Mouse (Mus musculus): ENCODE results near the gene Mob3c. TPM values are rescaled to one million over a fixed set of nuclear protein-coding genes. Genes with fewer than 3 reads are reported as not detected.

Gene Mob3c
- polyA plus RNA-seq, 1 experiment from 2014 or later, result 15.7 TPM

DNA sequence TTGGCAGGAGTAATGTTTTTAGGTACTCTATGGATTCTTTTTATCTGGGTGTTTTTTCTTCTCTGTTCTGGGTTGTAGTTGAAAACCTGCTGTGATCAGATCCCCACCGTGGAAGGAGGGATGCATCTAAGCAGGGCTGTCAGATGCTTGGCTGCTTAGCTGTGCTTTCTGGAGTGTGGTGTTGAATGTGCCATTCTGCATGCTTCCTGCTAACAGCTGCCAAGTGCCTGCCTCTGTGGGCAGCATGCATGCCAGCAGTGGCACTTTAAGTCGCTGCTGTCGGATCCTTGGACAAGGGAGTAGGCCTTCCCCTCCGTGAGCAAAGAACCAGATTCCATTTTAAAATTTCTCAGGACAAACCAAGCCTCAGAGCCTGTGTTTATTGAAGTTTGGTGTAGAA lies 27.7 kb downstream of the Mob3c start:
- Histone ChIP-seq H3K27me3 (replicated peaks; ENCODE audit: control insufficient read depth, insufficient read depth, low read length) (no peaks in the 10 kb centered on the region), H3K27ac (ENCODE audit: low read length) (no peak overlapping the region), H3K36me3 (ENCODE audit: control insufficient read depth, insufficient read depth, low read length) (peaks cover 7% of the 10 kb centered on the region), H3K4me3 (ENCODE audit: low read length) (no peak overlapping the region), H3K4me1 (ENCODE audit: control insufficient read depth, insufficient read depth, low read length) (no peaks in the 10 kb centered on the region), H3K9me3 (ENCODE audit: control insufficient read depth, low read length) (no peaks in the 10 kb centered on the region), H3K4me2 (ENCODE audit: low read depth, low read length) (no peak overlapping the region), H3K9ac (ENCODE audit: low read depth, low read length) (no peak overlapping the region)
- no peak for ATAC-seq
- WGBS, result 69% methylated on average over 4 of the region's 4 CpGs

DNA sequence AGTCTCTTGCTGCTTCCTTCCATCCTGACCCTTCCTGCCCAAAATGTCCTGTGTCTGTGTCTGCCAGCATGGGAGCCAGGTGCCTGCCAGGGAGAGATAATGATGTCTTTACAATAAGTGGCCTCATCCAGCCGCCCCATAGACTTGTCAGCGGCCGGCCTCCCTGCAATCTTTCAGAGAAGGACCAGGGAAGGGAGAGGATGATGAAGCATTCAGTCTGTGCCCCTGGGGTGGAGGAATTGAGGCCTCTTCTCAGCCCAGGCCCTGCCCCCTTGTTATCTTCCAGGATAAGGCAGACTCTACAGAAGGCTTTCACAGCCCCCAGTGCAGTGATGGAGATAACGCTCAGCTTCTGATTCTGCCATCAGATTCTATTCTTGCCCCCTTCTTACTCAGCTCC lies 28.4 kb downstream of the Mob3c start:
- Histone ChIP-seq H3K27me3 (replicated peaks; ENCODE audit: control insufficient read depth, insufficient read depth, low read length) (no peaks in the 10 kb centered on the region), H3K36me3 (ENCODE audit: control insufficient read depth, insufficient read depth, low read length) (peaks cover 7% of the 10 kb centered on the region), H3K4me1 (ENCODE audit: control insufficient read depth, insufficient read depth, low read length) (no peaks in the 10 kb centered on the region), H3K27ac (ENCODE audit: low read length) (no peak overlapping the region), H3K9ac (ENCODE audit: low read depth, low read length) (no peak overlapping the region), H3K9me3 (ENCODE audit: control insufficient read depth, low read length) (no peaks in the 10 kb centered on the region), H3K4me3 (ENCODE audit: low read length) (no peak overlapping the region), H3K4me2 (ENCODE audit: low read depth, low read length) (no peak overlapping the region)
- peak; percentile 53; the same call in 1 of the 2 replicates for ATAC-seq
- WGBS, result 67% methylated on average over 4 of the region's 4 CpGs

DNA sequence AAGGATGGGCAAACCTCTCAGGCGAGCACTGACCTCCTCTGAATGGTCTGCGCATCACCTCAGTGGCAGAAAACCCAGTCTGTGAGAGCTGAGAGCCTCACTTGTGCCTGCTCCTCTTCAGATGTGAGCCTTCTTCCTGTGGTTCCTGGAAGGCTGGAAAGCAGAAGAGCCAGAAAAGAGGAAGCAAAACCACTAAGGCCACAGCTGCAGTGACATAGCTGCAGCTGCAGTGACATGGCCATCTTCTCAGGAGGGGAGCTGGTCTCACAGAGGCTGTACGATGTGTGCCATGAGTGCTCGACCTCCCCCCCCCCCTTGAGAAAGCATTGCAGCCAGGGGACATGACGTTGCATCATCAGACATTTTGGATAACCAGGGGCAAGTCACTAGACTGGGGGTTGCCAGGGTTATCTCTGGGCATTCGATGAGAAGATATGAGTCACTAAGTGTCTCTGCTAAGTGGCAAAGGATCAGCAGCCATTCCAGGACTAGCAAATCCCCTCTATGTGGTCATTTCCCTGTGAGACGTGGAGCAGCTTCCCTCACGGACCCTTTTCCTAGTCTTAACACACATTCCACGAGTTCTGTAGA lies 29.5 kb downstream of the Mob3c start:
- Histone ChIP-seq H3K27ac (ENCODE audit: low read length) (no peak overlapping the region), H3K9ac (ENCODE audit: low read depth, low read length) (no peak overlapping the region), H3K27me3 (replicated peaks; ENCODE audit: control insufficient read depth, insufficient read depth, low read length) (no peaks in the 10 kb centered on the region), H3K4me2 (ENCODE audit: low read depth, low read length) (no peak overlapping the region), H3K4me3 (ENCODE audit: low read length) (no peak overlapping the region), H3K9me3 (ENCODE audit: control insufficient read depth, low read length) (no peaks in the 10 kb centered on the region), H3K36me3 (ENCODE audit: control insufficient read depth, insufficient read depth, low read length) (peaks cover 7% of the 10 kb centered on the region; the same call in 1 of the 2 replicates), H3K4me1 (ENCODE audit: control insufficient read depth, insufficient read depth, low read length) (no peaks in the 10 kb centered on the region)
- WGBS, result 82% methylated on average over 9 of the region's 9 CpGs
- ATAC-seq, result no peak

DNA sequence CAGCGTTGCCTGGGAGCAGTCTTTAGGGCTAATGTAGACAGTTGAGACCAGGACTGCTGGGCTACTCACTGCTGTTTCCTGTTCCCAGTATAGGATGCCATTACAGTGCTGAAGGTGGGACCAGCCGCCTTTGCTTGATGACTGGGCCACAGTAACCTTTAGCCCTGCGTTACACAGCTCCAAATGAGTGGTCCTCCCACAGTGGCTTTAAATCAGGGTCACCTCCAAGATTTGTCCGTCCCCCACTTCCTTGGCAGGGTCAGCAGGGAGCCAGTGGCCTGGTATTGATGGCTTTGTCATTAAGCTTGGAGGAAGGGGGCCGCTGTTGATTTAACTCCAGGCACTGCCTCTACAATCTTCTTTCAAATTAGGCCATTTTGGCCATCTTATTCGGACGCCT lies 35.5 kb downstream of the Mob3c start:
- H3K27me3 ChIP-seq (replicated peaks; ENCODE audit: control insufficient read depth, insufficient read depth, low read length), result no peaks in the 10 kb centered on the region
- H3K27ac ChIP-seq (ENCODE audit: low read length), result no peak overlapping the region
- no peaks in the 10 kb centered on the region for H3K4me1 ChIP-seq (ENCODE audit: control insufficient read depth, insufficient read depth, low read length)
- WGBS, result 64% methylated on average over 7 of the region's 7 CpGs
- no peaks in the 10 kb centered on the region for H3K9me3 ChIP-seq (ENCODE audit: control insufficient read depth, low read length)
- no peak overlapping the region for H3K9ac ChIP-seq (ENCODE audit: low read depth, low read length)
- no peak for ATAC-seq
- no peak overlapping the region for H3K4me2 ChIP-seq (ENCODE audit: low read depth, low read length)
- no peak overlapping the region for H3K4me3 ChIP-seq (ENCODE audit: low read length)
- H3K36me3 ChIP-seq (ENCODE audit: control insufficient read depth, insufficient read depth, low read length), result peaks cover 5% of the 10 kb centered on the region; the same call in 1 of the 2 replicates

DNA sequence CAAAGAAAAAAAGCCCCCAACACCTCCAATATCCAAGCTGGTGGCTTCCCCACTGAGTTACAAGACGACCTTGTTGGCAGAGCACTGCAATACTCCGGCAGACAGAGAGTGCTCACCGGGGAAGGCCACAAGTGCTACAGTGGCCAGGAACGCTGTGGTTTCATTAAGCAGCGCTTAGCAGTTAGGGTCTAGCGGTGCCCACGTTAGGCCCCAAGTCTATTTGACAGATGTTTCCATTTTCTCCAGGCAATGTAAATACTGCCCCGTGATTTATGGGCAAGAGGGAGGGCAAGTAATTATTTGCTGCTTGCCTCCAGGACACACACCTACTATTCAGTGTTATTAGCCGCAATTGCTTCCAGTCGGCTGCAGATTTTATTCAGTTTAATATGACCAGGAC lies 36.0 kb downstream of the Mob3c start:
- 28% methylated on average over 10 of the region's 10 CpGs for WGBS
- peaks cover 5% of the 10 kb centered on the region; the same call in 1 of the 2 replicates for H3K36me3 ChIP-seq (ENCODE audit: control insufficient read depth, insufficient read depth, low read length)

DNA sequence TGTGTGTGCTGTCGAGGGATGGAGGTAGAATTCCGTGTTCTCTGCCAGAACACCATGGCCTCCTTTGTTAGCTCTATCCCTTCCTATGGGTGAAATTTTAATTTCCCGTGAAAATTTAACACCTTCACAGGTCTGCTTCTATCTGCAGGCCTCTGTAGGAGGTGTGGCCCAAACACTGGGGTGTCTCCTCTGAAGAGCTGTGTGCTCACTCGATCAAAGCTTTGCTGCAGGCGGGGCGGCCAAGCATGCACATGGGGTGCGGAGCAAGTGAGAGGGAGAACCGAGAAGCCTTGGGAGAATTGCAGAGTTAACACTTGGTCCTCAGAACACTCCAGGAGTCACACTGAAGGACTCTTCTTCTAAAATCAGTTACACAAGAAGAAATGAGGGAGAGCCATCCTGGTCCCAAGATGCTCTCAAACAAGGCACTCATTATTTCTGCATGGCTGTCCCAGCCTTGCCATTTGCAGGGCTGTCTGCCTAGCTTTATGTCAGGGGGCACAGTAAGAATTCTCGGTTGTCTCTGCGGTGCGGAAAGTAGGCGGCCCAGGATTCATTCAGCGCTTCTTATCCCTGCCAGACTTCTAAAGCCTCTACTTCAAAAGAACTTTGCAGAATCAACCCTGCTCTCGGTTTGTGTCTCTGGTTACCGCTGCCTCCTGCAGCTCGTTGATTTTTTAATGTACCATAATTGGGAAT lies 41.8 kb downstream of the Mob3c start:
- Histone ChIP-seq H3K27ac (ENCODE audit: low read length) (no peak overlapping the region), H3K4me1 (ENCODE audit: control insufficient read depth, insufficient read depth, low read length) (no peaks in the 10 kb centered on the region), H3K4me2 (ENCODE audit: low read depth, low read length) (no peak overlapping the region), H3K27me3 (replicated peaks; ENCODE audit: control insufficient read depth, insufficient read depth, low read length) (no peaks in the 10 kb centered on the region), H3K9me3 (ENCODE audit: control insufficient read depth, low read length) (no peaks in the 10 kb centered on the region), H3K4me3 (ENCODE audit: low read length) (no peak overlapping the region), H3K9ac (ENCODE audit: low read depth, low read length) (no peak overlapping the region), H3K36me3 (ENCODE audit: control insufficient read depth, insufficient read depth, low read length) (0 out of 2 replicates have a peak, but pooled peaks cover 3% of the 10 kb centered on the region)
- ATAC-seq, result no peak
- WGBS, result 46% methylated on average over 16 of the region's 16 CpGs

More for the DNA sequence above, 36.0 kb downstream of the Mob3c start:
- Histone ChIP-seq H3K4me1 (ENCODE audit: control insufficient read depth, insufficient read depth, low read length) (no peaks in the 10 kb centered on the region), H3K9me3 (ENCODE audit: control insufficient read depth, low read length) (no peaks in the 10 kb centered on the region), H3K9ac (ENCODE audit: low read depth, low read length) (no peak overlapping the region), H3K4me2 (ENCODE audit: low read depth, low read length) (no peak overlapping the region), H3K27ac (ENCODE audit: low read length) (no peak overlapping the region), H3K27me3 (replicated peaks; ENCODE audit: control insufficient read depth, insufficient read depth, low read length) (no peaks in the 10 kb centered on the region), H3K4me3 (ENCODE audit: low read length) (no peak overlapping the region)
- ATAC-seq, result no peak

DNA sequence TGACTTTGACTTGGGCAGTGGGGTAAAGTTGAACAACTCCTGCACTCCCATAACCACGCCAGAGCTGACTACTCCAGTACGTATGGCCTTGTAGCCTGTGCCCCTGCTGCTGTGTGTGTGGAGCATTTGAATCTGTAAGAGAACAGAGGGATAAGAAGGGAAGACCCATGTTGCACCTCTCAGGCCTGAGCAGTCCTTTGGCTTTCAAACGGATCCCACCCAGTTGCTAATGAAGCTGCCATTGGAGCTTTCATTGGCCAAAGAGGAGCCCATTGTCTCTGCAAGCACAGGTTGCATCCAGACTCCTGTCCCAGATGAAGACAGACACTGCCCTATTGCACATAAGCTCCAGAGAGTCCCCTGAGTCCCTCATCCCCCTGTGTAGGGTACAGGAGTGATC lies 45.3 kb downstream of the Mob3c start:
- H3K9me3 ChIP-seq (ENCODE audit: control insufficient read depth, low read length), result no peaks in the 10 kb centered on the region
- no peak overlapping the region for H3K27ac ChIP-seq (ENCODE audit: low read length)
- peaks cover 10% of the 10 kb centered on the region; the same call in 1 of the 2 replicates for H3K36me3 ChIP-seq (ENCODE audit: control insufficient read depth, insufficient read depth, low read length)
- no peak overlapping the region for H3K4me3 ChIP-seq (ENCODE audit: low read length)
- no peak overlapping the region for H3K9ac ChIP-seq (ENCODE audit: low read depth, low read length)
- WGBS, result 83% methylated on average over 3 of the region's 3 CpGs
- H3K27me3 ChIP-seq (replicated peaks; ENCODE audit: control insufficient read depth, insufficient read depth, low read length), result no peaks in the 10 kb centered on the region
- H3K4me2 ChIP-seq (ENCODE audit: low read depth, low read length), result no peak overlapping the region
- no peak for ATAC-seq
- no peaks in the 10 kb centered on the region for H3K4me1 ChIP-seq (ENCODE audit: control insufficient read depth, insufficient read depth, low read length)

DNA sequence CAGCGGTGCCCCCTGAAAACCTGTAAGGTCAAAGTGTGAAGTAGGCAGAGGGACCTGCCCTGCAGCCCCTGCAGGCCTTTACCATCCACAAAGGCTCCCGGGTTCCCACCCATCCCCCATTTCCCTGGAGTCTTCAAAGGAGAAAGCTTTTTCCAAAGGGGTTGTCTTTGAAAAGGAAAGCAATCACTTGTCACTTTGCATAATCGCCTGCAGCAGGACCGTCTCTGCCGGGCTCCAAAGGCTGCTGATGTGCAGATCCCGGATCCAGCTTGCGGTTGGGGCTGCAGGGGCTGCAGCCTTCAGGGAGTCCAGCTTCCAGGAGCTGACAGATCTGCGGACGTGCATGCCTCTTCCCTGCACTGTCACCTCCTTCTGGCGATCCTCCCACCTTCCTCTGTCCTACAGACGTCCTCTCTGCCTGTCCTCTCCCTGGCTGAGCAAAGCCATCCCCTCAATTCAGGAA lies 50.4 kb downstream of the Mob3c start:
- H3K27ac ChIP-seq (ENCODE audit: low read length), result no peak overlapping the region
- no peaks in the 10 kb centered on the region for H3K27me3 ChIP-seq (replicated peaks; ENCODE audit: control insufficient read depth, insufficient read depth, low read length)
- H3K4me2 ChIP-seq (ENCODE audit: low read depth, low read length), result no peak overlapping the region
- H3K9ac ChIP-seq (ENCODE audit: low read depth, low read length), result no peak overlapping the region; the same call in 1 of the 2 replicates
- H3K4me3 ChIP-seq (ENCODE audit: low read length), result no peak overlapping the region
- WGBS, result 17% methylated on average over 11 of the region's 11 CpGs
- H3K36me3 ChIP-seq (ENCODE audit: control insufficient read depth, insufficient read depth, low read length), result peaks cover 7% of the 10 kb centered on the region; the same call in 1 of the 2 replicates
- H3K4me1 ChIP-seq (ENCODE audit: control insufficient read depth, insufficient read depth, low read length), result no peaks in the 10 kb centered on the region
- no peaks in the 10 kb centered on the region for H3K9me3 ChIP-seq (ENCODE audit: control insufficient read depth, low read length)
- ATAC-seq, result no peak

DNA sequence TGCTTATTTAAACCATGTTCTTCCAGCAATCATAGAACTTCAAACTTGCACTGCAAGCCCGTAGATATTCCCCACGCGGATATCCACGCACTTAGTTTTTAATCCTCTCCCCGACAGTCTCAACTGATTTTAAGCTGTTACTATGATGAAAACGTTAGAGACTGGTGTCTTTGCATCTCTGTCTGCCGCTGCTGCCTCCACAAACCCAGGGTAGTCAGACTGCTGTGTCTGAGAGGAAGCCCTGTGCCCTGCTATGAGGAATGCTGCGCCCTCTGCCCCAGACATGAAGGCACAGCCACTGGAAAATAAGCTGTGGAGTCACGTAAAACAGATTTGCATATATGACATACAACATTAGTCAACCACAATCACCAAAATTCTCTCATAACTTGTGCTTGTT lies 50.9 kb downstream of the Mob3c start:
- Histone ChIP-seq H3K9ac (ENCODE audit: low read depth, low read length) (no peak overlapping the region), H3K4me3 (ENCODE audit: low read length) (no peak overlapping the region), H3K4me2 (ENCODE audit: low read depth, low read length) (no peak overlapping the region), H3K27ac (ENCODE audit: low read length) (no peak overlapping the region), H3K36me3 (ENCODE audit: control insufficient read depth, insufficient read depth, low read length) (peaks cover 7% of the 10 kb centered on the region; the same call in 1 of the 2 replicates), H3K4me1 (ENCODE audit: control insufficient read depth, insufficient read depth, low read length) (no peaks in the 10 kb centered on the region), H3K9me3 (ENCODE audit: control insufficient read depth, low read length) (no peaks in the 10 kb centered on the region), H3K27me3 (replicated peaks; ENCODE audit: control insufficient read depth, insufficient read depth, low read length) (no peaks in the 10 kb centered on the region)
- 49% methylated on average over 9 of the region's 9 CpGs for WGBS
- ATAC-seq, result no peak

All from intestine, embryonic 16.5 days (tissue).